Mouse (Mus musculus): Measurements from ENCODE around the gene Stim1.

The Stim1 gene

DNA sequence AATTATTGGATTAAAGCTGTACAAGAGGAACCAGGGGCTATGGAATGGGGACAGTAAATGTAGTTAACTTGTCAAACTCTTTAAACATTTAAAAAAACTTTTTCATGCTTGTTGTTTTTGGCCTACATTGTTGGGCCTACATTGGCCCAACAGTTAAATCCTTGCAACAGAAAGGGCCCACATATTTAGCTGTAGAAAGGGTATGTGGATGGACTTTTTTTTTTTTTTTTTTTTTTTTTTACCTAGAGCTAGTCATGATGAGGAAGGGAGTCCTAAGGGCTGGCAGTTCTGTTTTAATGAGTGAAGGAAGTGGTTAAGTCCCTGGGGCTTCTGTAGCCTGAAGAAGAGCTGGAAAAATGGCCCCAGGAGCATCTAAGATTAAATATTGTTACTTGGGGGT lies 42.7 kb downstream of the Stim1 start:
- DNase-seq = no peak

- DNase-seq = no peak
Observed at GRCm38 (mm10) chr7:102310821-102311220, 43.2 kb downstream of the Stim1 start.

- no peak for DNase-seq
Observed at GRCm38 (mm10) chr7:102312840-102313534, 45.4 kb downstream of the Stim1 start.

DNA sequence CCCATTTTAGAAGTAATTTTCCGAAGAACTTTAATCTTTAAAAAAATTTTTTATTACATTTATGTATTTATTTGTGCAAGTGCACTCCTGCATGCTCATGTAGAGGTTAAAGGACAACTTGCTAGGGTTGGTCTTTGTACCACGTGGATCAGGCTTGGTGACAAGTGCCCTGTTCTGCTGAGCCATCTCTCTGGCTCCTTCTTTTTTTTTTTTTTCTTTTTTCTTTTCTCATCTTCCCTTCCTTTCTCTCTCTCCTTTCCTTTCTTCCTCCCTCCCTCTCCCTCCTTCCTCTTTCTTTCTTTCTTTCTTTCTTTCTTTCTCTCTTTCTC lies 45.9 kb downstream of the Stim1 start:
- DNase-seq = no peak

DNA sequence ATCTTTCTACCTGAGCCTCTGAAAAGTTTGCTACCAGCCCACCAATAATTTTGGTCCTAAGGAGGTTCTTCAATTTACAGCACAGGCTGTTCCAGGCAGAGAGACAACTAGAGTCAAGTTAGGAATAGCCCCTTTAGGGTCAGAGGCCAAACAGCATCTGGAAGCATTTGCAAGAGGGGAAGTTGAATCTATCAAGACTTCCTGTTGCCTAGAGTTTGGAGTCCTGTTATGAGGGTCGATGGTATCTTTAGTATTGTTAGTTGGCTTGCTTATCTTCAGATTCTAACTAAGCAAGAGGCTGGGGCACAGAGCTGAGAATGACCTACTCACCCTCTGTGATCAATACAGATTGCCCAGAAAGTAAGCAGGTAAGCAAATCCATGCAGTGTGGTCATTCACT lies 46.5 kb downstream of the Stim1 start:
- no peak for DNase-seq

GRCm38 (mm10) chr7:102314908-102315307 lies 47.3 kb downstream of the Stim1 start:
- DNase-seq = no peak

- DNase-seq = no peak
Observed at GRCm38 (mm10) chr7:102315435-102315834, 47.8 kb downstream of the Stim1 start.

GRCm38 (mm10) chr7:102317583-102318168 lies 50.1 kb downstream of the Stim1 start:
- no peak for DNase-seq

DNA sequence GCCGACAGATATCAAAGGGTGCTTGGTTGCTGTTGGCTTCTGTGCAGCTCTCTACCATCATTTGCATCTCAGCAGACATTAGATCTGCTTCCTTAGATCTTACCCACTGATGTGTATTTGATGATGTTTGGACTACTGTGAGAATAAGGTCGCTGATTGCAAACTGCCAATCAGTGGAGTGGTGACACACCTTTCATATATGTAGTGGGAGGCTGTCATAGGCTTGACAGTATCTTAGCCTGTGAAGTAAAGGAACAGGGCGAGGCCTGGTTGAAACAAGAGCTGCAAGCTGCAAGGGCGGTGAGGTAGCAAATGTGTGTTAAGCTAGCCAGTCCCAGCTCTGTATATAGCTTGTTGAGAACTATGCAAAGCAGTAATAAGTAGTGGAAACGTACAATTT lies 54.5 kb downstream of the Stim1 start:
- no peak for DNase-seq

DNA sequence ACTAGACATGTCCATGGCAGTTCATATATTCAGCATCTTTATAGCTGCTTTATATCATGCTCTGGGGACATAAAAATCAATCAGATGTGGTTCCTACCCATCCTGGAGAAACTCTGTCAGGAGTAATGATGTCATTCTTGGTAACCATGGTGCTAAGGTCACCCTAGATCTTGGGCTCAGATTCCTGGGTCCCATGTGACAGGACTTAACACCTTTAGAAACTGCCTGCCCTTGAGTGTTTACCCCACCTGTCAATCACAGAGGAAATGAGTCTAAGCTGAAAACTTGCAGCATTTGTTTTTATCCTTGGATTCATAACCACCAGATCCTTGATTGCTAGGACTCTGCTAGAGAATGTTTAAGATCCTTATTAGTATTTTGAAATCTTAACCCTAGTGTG lies 58.7 kb downstream of the Stim1 start:
- DNase-seq = no peak

DNA sequence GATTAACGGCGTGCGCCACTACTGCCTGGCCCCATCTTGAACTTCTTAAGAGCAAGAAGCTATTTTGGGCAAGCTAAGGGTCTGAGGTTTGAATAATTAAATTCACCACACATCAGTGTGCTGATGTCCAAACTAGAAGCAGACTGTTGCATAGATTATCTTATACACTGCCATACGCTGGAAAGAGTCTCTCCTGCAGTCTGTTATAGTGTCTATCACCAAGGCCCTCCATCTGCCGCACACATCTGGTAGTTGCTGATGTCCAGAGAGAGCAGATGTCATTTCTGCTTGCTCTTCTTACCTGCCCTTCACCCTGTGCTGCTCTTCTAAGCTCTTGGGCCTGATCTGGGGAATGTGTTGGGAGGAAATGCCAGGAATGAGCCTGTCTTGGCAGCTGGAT lies 62.7 kb downstream of the Stim1 start:
- no peak for DNase-seq

- no peak for DNase-seq
Observed at GRCm38 (mm10) chr7:102331476-102331875, 63.9 kb downstream of the Stim1 start.

- DNase-seq = no peak
Observed at GRCm38 (mm10) chr7:102333741-102334140, 66.1 kb downstream of the Stim1 start.

- no peak for DNase-seq
Observed at GRCm38 (mm10) chr7:102337326-102337725, 69.7 kb downstream of the Stim1 start.

DNA sequence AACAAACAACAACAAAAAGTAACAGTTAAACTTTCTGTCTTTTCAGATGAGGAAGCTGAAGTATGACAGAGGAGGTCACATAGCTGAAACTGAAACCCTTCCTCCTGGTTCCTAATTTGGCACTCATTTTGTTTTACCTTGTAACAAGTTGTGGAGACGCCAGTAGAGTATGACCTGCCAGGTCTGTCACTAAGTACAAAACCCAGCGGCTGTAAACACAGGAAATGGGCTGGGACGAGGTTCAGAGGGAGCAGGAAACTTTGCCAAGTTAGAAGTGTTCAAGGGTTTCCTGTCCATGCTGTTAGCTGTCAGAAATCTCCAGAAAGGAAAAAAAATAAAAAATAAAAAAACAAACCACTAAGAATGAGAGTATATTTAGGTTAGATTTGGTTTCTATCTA lies 70.3 kb downstream of the Stim1 start:
- DNase-seq = peak; percentile 53

- no peak for DNase-seq
Observed at GRCm38 (mm10) chr7:102338956-102339355, 71.3 kb downstream of the Stim1 start.

GRCm38 (mm10) chr7:102345893-102346292 lies 78.3 kb downstream of the Stim1 start:
- DNase-seq = no peak

- no peak for DNase-seq
Observed at GRCm38 (mm10) chr7:102347327-102347726, 79.7 kb downstream of the Stim1 start.

- no peak for DNase-seq
Observed at GRCm38 (mm10) chr7:102348681-102349080, 81.1 kb downstream of the Stim1 start.

GRCm38 (mm10) chr7:102349236-102349635 lies 81.6 kb downstream of the Stim1 start:
- DNase-seq = no peak

DNA sequence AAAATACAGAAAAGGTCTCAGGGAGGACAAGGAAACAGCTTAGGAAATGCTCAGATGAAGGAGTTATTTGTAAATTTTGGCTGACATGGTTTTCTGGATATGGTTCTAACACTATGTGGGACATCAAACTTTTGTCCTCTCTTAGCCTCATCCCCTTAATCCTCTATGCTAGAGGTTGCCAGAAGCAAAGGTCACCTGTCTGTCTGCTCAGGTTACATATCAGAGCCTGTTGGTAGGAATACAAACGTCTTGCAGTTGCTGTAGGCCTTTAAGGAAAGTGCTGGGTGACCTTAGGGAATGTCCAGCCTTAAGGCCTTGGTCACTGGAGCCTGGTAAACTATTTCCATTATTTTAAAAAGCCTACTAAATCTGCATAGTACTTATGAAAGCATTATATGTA lies 85.8 kb downstream of the Stim1 start:
- no peak for DNase-seq

DNA sequence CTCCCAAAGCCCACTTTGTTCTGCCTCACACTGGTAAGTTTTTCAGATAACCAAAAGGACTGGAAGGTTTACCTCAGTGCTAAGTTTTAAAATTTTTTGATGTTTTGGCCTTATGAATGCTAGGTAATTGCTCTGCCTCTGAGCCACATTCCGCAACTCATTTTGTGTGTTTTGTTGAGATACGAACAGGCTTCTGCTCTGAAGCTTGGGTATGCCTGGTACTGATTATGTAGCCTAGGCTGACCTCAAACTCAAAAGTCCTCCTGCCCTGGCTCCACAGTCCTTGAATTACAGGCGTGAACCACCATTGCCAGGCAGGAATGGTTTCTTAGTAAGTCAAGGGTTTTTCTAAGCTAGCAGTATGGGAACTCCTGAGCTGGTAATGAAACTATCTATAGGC lies 90.5 kb downstream of the Stim1 start:
- no peak for DNase-seq

- no peak for DNase-seq
Observed at GRCm38 (mm10) chr7:102361297-102361696, 93.7 kb downstream of the Stim1 start.

- no peak for DNase-seq
Observed at GRCm38 (mm10) chr7:102363853-102364252, 96.2 kb downstream of the Stim1 start.

GRCm38 (mm10) chr7:102369661-102370060 lies 102.1 kb downstream of the Stim1 start:
- DNase-seq = peak; percentile 93
